In the genomic region with DNA sequence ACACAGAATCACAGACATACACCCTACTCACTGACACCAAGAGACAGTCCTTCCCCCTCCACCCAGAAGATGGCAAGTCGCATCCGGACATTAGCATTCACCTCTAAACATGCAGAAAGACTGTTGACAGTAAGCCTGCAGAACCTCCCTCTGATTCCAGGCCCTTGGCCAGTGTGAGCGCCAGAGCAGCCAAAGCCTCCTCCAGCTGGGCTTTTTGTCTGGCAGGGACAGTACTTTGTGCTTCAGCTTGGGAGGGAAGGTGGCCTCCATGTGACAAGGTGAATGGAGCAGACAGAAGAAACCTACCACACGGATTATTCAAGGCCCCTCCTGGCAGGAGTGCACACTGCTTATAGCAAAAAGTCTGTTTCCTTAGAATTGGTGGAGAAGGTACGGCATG, we compare ENCODE assay signal across 11 mouse cellular contexts. TPM values are rescaled to one million over a fixed set of nuclear protein-coding genes. Genes with fewer than 3 reads are reported as not detected.
DNase-seq lines count a peak whose midpoint lies in the region; ATAC-seq and TF ChIP-seq lines count a peak whose summit lies in the region.
"Had no signal": no experiment of that assay in that cellular context is flagged by ENCODE, and none has a peak within 500 bp of the region (broad histone marks: within the 10 kb centered on the region; RNA-seq: fewer than 3 reads in every experiment).

No protein-coding gene starts in this region.

- H3K27ac ChIP-seq in left cerebral cortex, adult 2 months, result peak overlapping the region; percentile 94
- no peak overlapping the region for H3K27ac ChIP-seq in forebrain, embryonic 14.5 days (ENCODE audit: low read depth, low read length)
- H3K27ac ChIP-seq in hindbrain, embryonic 12.5 days, result peak overlapping the region; percentile 35; the same call in 1 of the 2 replicates
- H3K27ac ChIP-seq: macrophage had no signal

- intact Hi-C loops in left cerebral cortex, adult 2 months (cut with DNase I), result loop anchor here (2.0 kb wide), 1 partner anchor 17 kb away; no protein-coding TSS in a partner anchor

- no peak overlapping the region for H3K4me2 ChIP-seq in forebrain, embryonic 14.5 days (ENCODE audit: low read length)
- no peak overlapping the region for H3K4me2 ChIP-seq in hindbrain, embryonic 12.5 days (replicated peaks)

- DNase-seq in left cerebral cortex, adult 2 months (ENCODE audit: extremely low spot score in 1 of 2, low spot score in 2 of 2), result peak in 1 of 2 experiments; percentile 23
- DNase-seq in left cerebral cortex, adult 9 months (ENCODE audit: low spot score in 2 of 2), result no peak
- DNase-seq in cerebellum, adult 11 months, result peak; percentile 73
- no peak for DNase-seq in forebrain, embryonic 14.5 days (ENCODE audit: low spot score)
- DNase-seq in kidney, adult 8-10 months, result no peak
- no peak for DNase-seq in thymus, postnatal 10 days (ENCODE audit: low spot score in 2 of 2)

- 0 out of 2 replicates have a peak overlapping the region, but pooled peaks have one; percentile 7 for H3K9ac ChIP-seq in forebrain, embryonic 14.5 days (ENCODE audit: low read length)
- no peak overlapping the region for H3K9ac ChIP-seq in hindbrain, embryonic 12.5 days

- WGBS in forebrain, embryonic 14.5 days, result 54% methylated on average over 5 of the region's 5 CpGs
- 62% methylated on average over 5 of the region's 5 CpGs for WGBS in hindbrain, embryonic 12.5 days

- no peaks in the 10 kb centered on the region for H3K9me3 ChIP-seq in forebrain, embryonic 14.5 days (replicated peaks; ENCODE audit: control insufficient read depth, low read length)
- no peaks in the 10 kb centered on the region for H3K9me3 ChIP-seq in hindbrain, embryonic 12.5 days (replicated peaks)

- TF ChIP-seq CTCF in left cerebral cortex, adult 2 months (IDR thresholded peaks at IDR 0.05), result no peak

- no peak for ATAC-seq in forebrain, embryonic 14.5 days
- no peak for ATAC-seq in hindbrain, embryonic 12.5 days (ENCODE audit: low FRiP score)
- no peak for ATAC-seq in granulocyte monocyte progenitor cell, adult 5-6 weeks (replicated peaks; ENCODE audit: poor library complexity, severe bottlenecking)
- ATAC-seq: Patski had no signal

- H3K4me1 ChIP-seq in forebrain, embryonic 14.5 days (ENCODE audit: control insufficient read depth, insufficient read depth, low read length), result peaks cover 50% of the 10 kb centered on the region
- H3K4me1 ChIP-seq in hindbrain, embryonic 12.5 days, result peaks cover 68% of the 10 kb centered on the region

- no peak overlapping the region for H3K4me3 ChIP-seq in left cerebral cortex, adult 2 months
- no peak overlapping the region for H3K4me3 ChIP-seq in forebrain, embryonic 14.5 days (ENCODE audit: low read depth, low read length)
- no peak overlapping the region for H3K4me3 ChIP-seq in hindbrain, embryonic 12.5 days
- H3K4me3 ChIP-seq: erythroblast, embryonic 14.5 days had no signal

- H3K27me3 ChIP-seq in forebrain, embryonic 14.5 days (replicated peaks; ENCODE audit: control insufficient read depth, insufficient read depth, low read length), result no peaks in the 10 kb centered on the region
- H3K27me3 ChIP-seq in hindbrain, embryonic 12.5 days, result no peaks in the 10 kb centered on the region
- H3K27me3 ChIP-seq: Patski had no signal

- peaks cover 2% of the 10 kb centered on the region; the same call in 1 of the 2 replicates for H3K36me3 ChIP-seq in forebrain, embryonic 14.5 days (ENCODE audit: control insufficient read depth, insufficient read depth, low read length)
- H3K36me3 ChIP-seq in hindbrain, embryonic 12.5 days, result no peaks in the 10 kb centered on the region

RNA-seq across cellular contexts. Expression of a gene that starts 7.4 kb away (rescaled TPM):
- total RNA-seq in left cerebral cortex, adult 2 months (2021), result 10 to 100 TPM; 57.1 to 75.2 TPM
- 17.1 and 25.1 TPM in 2 replicates for polyA plus RNA-seq in forebrain, embryonic 14.5 days (2014; fragmentation: Nextera tagmentation; extraction: Ambion mirVana)
- polyA plus RNA-seq in hindbrain, embryonic 12.5 days (2016; fragmentation: Nextera tagmentation; extraction: Ambion mirVana), result 22.7 and 25.3 TPM in 2 replicates
- 20.1 and 27.7 TPM in 2 replicates for total RNA-seq in granulocyte monocyte progenitor cell, adult 5-6 weeks (2014; fragmentation: Nextera tagmentation)
- total RNA-seq in granulocyte monocyte progenitor cell, adult 5-6 weeks (2017), result 11.1 and 12.5 TPM in 2 replicates

RNA-seq across cellular contexts. Expression of a gene that starts 46.2 kb away (rescaled TPM):
- total RNA-seq in left cerebral cortex, adult 2 months (2021), result 10 to 100 TPM; 33.2 to 33.8 TPM
- polyA plus RNA-seq in forebrain, embryonic 14.5 days (2014; fragmentation: Nextera tagmentation; extraction: Ambion mirVana), result 99.8 and 110 TPM in 2 replicates
- 75.0 and 87.3 TPM in 2 replicates for polyA plus RNA-seq in hindbrain, embryonic 12.5 days (2016; fragmentation: Nextera tagmentation; extraction: Ambion mirVana)
- 22.1 and 26.8 TPM in 2 replicates for total RNA-seq in granulocyte monocyte progenitor cell, adult 5-6 weeks (2014; fragmentation: Nextera tagmentation)
- total RNA-seq in granulocyte monocyte progenitor cell, adult 5-6 weeks (2017), result 51.4 and 61.2 TPM in 2 replicates

RNA-seq across cellular contexts. Expression of a gene that starts 52.7 kb away (rescaled TPM):
- 10 to 100 TPM; 26.6 to 27.6 TPM for total RNA-seq in left cerebral cortex, adult 2 months (2021)
- 35.9 and 45.5 TPM in 2 replicates for polyA plus RNA-seq in forebrain, embryonic 14.5 days (2014; fragmentation: Nextera tagmentation; extraction: Ambion mirVana)
- 35.8 and 36.2 TPM in 2 replicates for polyA plus RNA-seq in hindbrain, embryonic 12.5 days (2016; fragmentation: Nextera tagmentation; extraction: Ambion mirVana)
- 43.0 and 44.0 TPM in 2 replicates for total RNA-seq in granulocyte monocyte progenitor cell, adult 5-6 weeks (2014; fragmentation: Nextera tagmentation)
- total RNA-seq in granulocyte monocyte progenitor cell, adult 5-6 weeks (2017), result 36.1 and 40.2 TPM in 2 replicates
